Mouse (Mus musculus) embryonic facial prominence, embryonic 11.5 days (tissue): ENCODE measurements around the gene Prkca. TPM values are rescaled to one million over a fixed set of nuclear protein-coding genes. Genes with fewer than 3 reads are reported as not detected.

Experiments
- ATAC-seq: fragments of 200-750 bp; cut with Nextera tagmentation; replicated peaks from 2 replicates; pipeline ENCODE4 v1.8.0; 2017; ENCODE audit warnings: low read depth; ENCODE audit not compliant: insufficient number of reproducible peaks, low FRiP score, low TSS enrichment
- DNase-seq: peaks from one replicate; pipeline ENCODE4 v3.0.0-alpha.2; 2015; ENCODE audit warnings: low spot score
- H3K27ac ChIP-seq: fragments of 300-500 bp; sonication (generic); replicated peaks from 2 replicates; pipeline ENCODE4 v1.5.1; 2014; ENCODE audit warnings: mild to moderate bottlenecking, low read depth, low read length, control low read depth
- H3K27me3 ChIP-seq: fragments of 300-500 bp; sonication (generic); 2 replicates; pipeline ENCODE4 v1.6.1; 2014; ENCODE audit warnings: mild to moderate bottlenecking, low read length, moderate library complexity, mixed read lengths; ENCODE audit not compliant: control insufficient read depth, insufficient read depth
- H3K36me3 ChIP-seq: fragments of 300-500 bp; sonication (generic); replicated peaks from 2 replicates; pipeline ENCODE4 v1.6.1; 2014; ENCODE audit warnings: low read depth, mild to moderate bottlenecking, low read length, moderate library complexity, mixed read lengths; ENCODE audit not compliant: control insufficient read depth, insufficient read depth
- H3K4me1 ChIP-seq: fragments of 300-500 bp; sonication (generic); 2 replicates; pipeline ENCODE4 v1.6.1; 2014; ENCODE audit warnings: low read length, mixed read lengths; ENCODE audit not compliant: control insufficient read depth, insufficient read depth
- H3K4me2 ChIP-seq: fragments of 300-500 bp; sonication (generic); 2 replicates; pipeline ENCODE4 v1.6.1; 2014; ENCODE audit warnings: low read depth, mild to moderate bottlenecking, control low read depth, low read length, moderate library complexity
- H3K4me3 ChIP-seq: fragments of 300-500 bp; sonication (generic); 2 replicates; pipeline ENCODE4 v1.5.1; 2014; ENCODE audit warnings: low read depth, low read length, control low read depth
- H3K9ac ChIP-seq: fragments of 300-500 bp; sonication (generic); replicated peaks from 2 replicates; pipeline ENCODE4 v1.6.1; 2014; ENCODE audit warnings: mild to moderate bottlenecking, control low read depth, low read length
- H3K9me3 ChIP-seq: fragments of 300-500 bp; sonication (generic); replicated peaks from 2 replicates; pipeline ENCODE4 v1.6.1; 2016; ENCODE audit warnings: mild to moderate bottlenecking, low read length, inconsistent platforms, mixed read lengths; ENCODE audit not compliant: control insufficient read depth
- WGBS: fragments of 180-500 bp; shearing (Covaris S2); extraction: QIAGEN DNeasy Blood & Tissue Kit; methylation state at CpG from one replicate; pipeline ENCODE4 v1.1.7; 2014; 5-methylcytosine and 5-hydroxymethylcytosine counted together
- polyA plus RNA-seq: library from polyadenylated mRNA; unstranded; fragments of >200 nt; fragmentation: Nextera tagmentation; extraction: Ambion mirVana; gene quantifications from 2 replicates; pipeline ENCODE4 v1.2.1, GENCODE M21; 2014

Gene Prkca
- polyA plus RNA-seq, 1 experiment from 2014 or later = 7.4 TPM

GRCm38 (mm10) chr11:108251924-108252775, 91.6 kb downstream of the Prkca start:
- no peaks in the 10 kb centered on the region for H3K9me3 ChIP-seq
- H3K4me1 ChIP-seq = no peaks in the 10 kb centered on the region
- H3K27me3 ChIP-seq = no peaks in the 10 kb centered on the region
- no peak for DNase-seq
- no peak overlapping the region for H3K9ac ChIP-seq
- ATAC-seq = no peak
- H3K4me2 ChIP-seq = no peak overlapping the region
- 86% methylated on average over 7 of the region's 7 CpGs for WGBS
- H3K4me3 ChIP-seq = no peak overlapping the region
- no peaks in the 10 kb centered on the region for H3K36me3 ChIP-seq
- no peak overlapping the region for H3K27ac ChIP-seq

- H3K4me1 ChIP-seq = no peaks in the 10 kb centered on the region
- H3K36me3 ChIP-seq = no peaks in the 10 kb centered on the region
- no peak overlapping the region for H3K27ac ChIP-seq
- no peak overlapping the region for H3K4me2 ChIP-seq
- H3K9me3 ChIP-seq = no peaks in the 10 kb centered on the region
- no peaks in the 10 kb centered on the region for H3K27me3 ChIP-seq
- H3K4me3 ChIP-seq = no peak overlapping the region
- 67% methylated on average over 13 of the region's 13 CpGs for WGBS
- DNase-seq = no peak
- no peak for ATAC-seq
- H3K9ac ChIP-seq = no peak overlapping the region
Measured at GRCm38 (mm10) chr11:108250829-108251637, 92.7 kb downstream of the Prkca start.

- ATAC-seq (no peak), DNase-seq (no peak)
- Histone ChIP-seq H3K4me2 (no peak overlapping the region), H3K27me3 (no peaks in the 10 kb centered on the region), H3K27ac (no peak overlapping the region), H3K9me3 (no peaks in the 10 kb centered on the region), H3K4me3 (no peak overlapping the region), H3K4me1 (no peaks in the 10 kb centered on the region), H3K36me3 (no peaks in the 10 kb centered on the region), H3K9ac (no peak overlapping the region)
- WGBS = 79% methylated on average over 1 of the region's 1 CpGs
Measured at GRCm38 (mm10) chr11:108250146-108250635, 93.5 kb downstream of the Prkca start.

GRCm38 (mm10) chr11:108249487-108249886, 94.2 kb downstream of the Prkca start:
- no peak for ATAC-seq
- WGBS = 61% methylated on average over 5 of the region's 5 CpGs

GRCm38 (mm10) chr11:108249047-108249403, 94.7 kb downstream of the Prkca start:
- Histone ChIP-seq H3K4me2 (no peak overlapping the region), H3K4me3 (no peak overlapping the region), H3K4me1 (no peaks in the 10 kb centered on the region), H3K27me3 (no peaks in the 10 kb centered on the region), H3K36me3 (no peaks in the 10 kb centered on the region), H3K9me3 (no peaks in the 10 kb centered on the region), H3K9ac (no peak overlapping the region), H3K27ac (no peak overlapping the region)
- no peak for ATAC-seq
- 76% methylated on average over 3 of the region's 3 CpGs for WGBS
- DNase-seq = no peak

More at GRCm38 (mm10) chr11:108249487-108249886, 94.2 kb downstream of the Prkca start:
- H3K4me1 ChIP-seq = no peaks in the 10 kb centered on the region
- no peak overlapping the region for H3K9ac ChIP-seq
- H3K4me3 ChIP-seq = no peak overlapping the region
- no peaks in the 10 kb centered on the region for H3K36me3 ChIP-seq
- no peak for DNase-seq
- no peak overlapping the region for H3K4me2 ChIP-seq
- no peaks in the 10 kb centered on the region for H3K9me3 ChIP-seq
- no peaks in the 10 kb centered on the region for H3K27me3 ChIP-seq
- no peak overlapping the region for H3K27ac ChIP-seq

- Histone ChIP-seq H3K27ac (no peak overlapping the region), H3K36me3 (no peaks in the 10 kb centered on the region), H3K9me3 (no peaks in the 10 kb centered on the region), H3K4me1 (no peaks in the 10 kb centered on the region), H3K4me2 (no peak overlapping the region), H3K27me3 (no peaks in the 10 kb centered on the region), H3K9ac (no peak overlapping the region), H3K4me3 (no peak overlapping the region)
- 86% methylated on average over 12 of the region's 12 CpGs for WGBS
- no peak for ATAC-seq
- no peak for DNase-seq
Measured at GRCm38 (mm10) chr11:108248218-108249046, 95.3 kb downstream of the Prkca start.

- H3K4me2 ChIP-seq = no peak overlapping the region
- no peak for ATAC-seq
- WGBS = 76% methylated on average over 10 of the region's 10 CpGs
- H3K4me1 ChIP-seq = no peaks in the 10 kb centered on the region
- H3K4me3 ChIP-seq = no peak overlapping the region
- no peaks in the 10 kb centered on the region for H3K27me3 ChIP-seq
- no peak for DNase-seq
- H3K9me3 ChIP-seq = no peaks in the 10 kb centered on the region
- H3K9ac ChIP-seq = no peak overlapping the region
- H3K36me3 ChIP-seq = no peaks in the 10 kb centered on the region
- no peak overlapping the region for H3K27ac ChIP-seq
Measured at GRCm38 (mm10) chr11:108247121-108247863, 96.4 kb downstream of the Prkca start.
